22 mouse cellular contexts compared by ENCODE assay signal in genomic region chrX:156155776-156156175, GRCm38 (mm10).
"Had no signal": no experiment of that assay in that cellular context is flagged by ENCODE, and none has a peak within 500 bp of the region (broad histone marks: within the 10 kb centered on the region; RNA-seq: fewer than 3 reads in every experiment).

No protein-coding gene starts in this region.

- DNase-seq: heart, postnatal 10 days; heart, postnatal 14 days; heart, postnatal 36 days; heart, postnatal 4 days; kidney, adult 11 months; kidney, adult 18-20 months; kidney, adult 2 months; kidney, adult 8-10 months; kidney, adult 9 months; kidney, postnatal 10 days; kidney, postnatal 14 days; kidney, postnatal 25 days; kidney, postnatal 36 days; kidney, postnatal 4 days; layer of hippocampus, adult 9-11 months; layer of hippocampus, postnatal 36 days had no signal

- ATAC-seq: hindbrain, embryonic 16.5 days; hindbrain, postnatal 0 days; inflammation-experienced regulatory T-cells, adult 6 months; intestine, embryonic 15.5 days; intestine, embryonic 16.5 days; intestine, postnatal 0 days had no signal
